Comparison of ENCODE assay signal across 16 mouse cellular contexts in the genomic region with DNA sequence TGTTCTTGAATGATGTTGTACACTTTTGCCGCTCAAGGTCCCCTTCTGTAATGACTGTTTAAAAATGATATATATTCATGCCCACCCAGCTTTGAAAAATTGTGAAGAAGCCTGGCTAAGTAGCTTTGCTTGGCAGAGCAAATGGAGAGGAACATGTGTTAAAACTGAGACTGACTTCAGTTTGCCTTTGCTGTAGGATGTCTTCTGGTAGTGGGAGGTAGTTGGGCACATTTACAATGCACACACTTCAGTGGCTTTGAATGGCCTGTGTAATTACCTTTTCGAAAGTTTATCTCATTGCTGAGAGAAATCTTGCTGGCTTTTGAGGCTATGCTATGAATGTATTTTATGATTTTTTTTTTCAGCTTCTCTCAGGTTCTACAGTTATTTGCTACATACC.
"Had no signal": no experiment of that assay in that cellular context is flagged by ENCODE, and none has a peak within 500 bp of the region (broad histone marks: within the 10 kb centered on the region; RNA-seq: fewer than 3 reads in every experiment).

No protein-coding gene starts in this region.

- H3K27me3 ChIP-seq: neural tube, embryonic 13.5 days; neural tube, embryonic 15.5 days; stomach, embryonic 15.5 days had no signal

- H3K27ac ChIP-seq: neural tube, embryonic 13.5 days; neural tube, embryonic 15.5 days; stomach, embryonic 15.5 days; stomach, postnatal 0 days had no signal

- H3K4me2 ChIP-seq: neural tube, embryonic 13.5 days; neural tube, embryonic 15.5 days; stomach, embryonic 15.5 days had no signal

- DNase-seq: retina, postnatal 1 day; right cerebral cortex, adult 18-20 months; right cerebral cortex, postnatal 14 days; right cerebral cortex, postnatal 25 days; right cerebral cortex, postnatal 4 days; spleen, adult 18-20 months; thymus, adult 18-20 months; thymus, adult 2 months; thymus, postnatal 14 days; thymus, postnatal 25 days; thymus, postnatal 36 days; thymus, postnatal 4 days had no signal

- H3K9ac ChIP-seq: neural tube, embryonic 13.5 days; neural tube, embryonic 15.5 days; stomach, embryonic 15.5 days had no signal

- H3K36me3 ChIP-seq: neural tube, embryonic 13.5 days; neural tube, embryonic 15.5 days; stomach, embryonic 15.5 days had no signal

- H3K4me1 ChIP-seq: neural tube, embryonic 13.5 days; neural tube, embryonic 15.5 days; stomach, embryonic 15.5 days had no signal

- H3K4me3 ChIP-seq: neural tube, embryonic 13.5 days; neural tube, embryonic 15.5 days; stomach, embryonic 15.5 days had no signal

- H3K9me3 ChIP-seq: neural tube, embryonic 13.5 days; neural tube, embryonic 15.5 days; stomach, embryonic 15.5 days had no signal
